Mouse (Mus musculus) cerebellum, adult 2 months (tissue): ENCODE results near the gene E130116L18Rik.

Source experiments
- CTCF ChIP-seq: fragments of 200-500 bp; IDR thresholded peaks from 2 replicates; pipeline ENCODE4 v1.5.1; 2011; ENCODE audit warnings: low read depth, mild to moderate bottlenecking, control low read depth, low read length, moderate library complexity, borderline replicate concordance; ENCODE audit not compliant: insufficient read depth
- POLR2A ChIP-seq: fragments of 200-500 bp; IDR thresholded peaks from 2 replicates; pipeline ENCODE4 v1.6.1; 2011; ENCODE audit warnings: low read length, control low read depth, borderline replicate concordance; ENCODE audit not compliant: insufficient read depth

DNA sequence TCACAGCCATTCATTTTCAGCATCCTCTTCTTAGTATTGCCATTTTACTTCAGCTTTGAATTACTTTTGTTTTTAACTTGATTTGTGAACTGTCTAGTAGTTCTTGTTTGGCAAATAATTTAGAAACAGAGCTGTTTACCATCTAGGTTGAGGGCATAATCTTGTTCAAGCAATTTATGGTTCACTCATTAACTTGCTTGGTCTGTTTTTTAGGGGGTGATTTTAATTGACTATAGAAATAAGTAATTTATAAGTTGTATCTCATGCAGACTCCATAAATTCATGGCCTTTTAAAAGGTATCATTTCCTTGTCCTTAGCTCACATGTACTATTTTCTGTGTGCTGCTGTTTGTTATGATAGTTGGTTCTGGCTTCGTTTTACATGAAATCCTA, 23.5 kb upstream of the E130116L18Rik start:
- TF ChIP-seq CTCF, result no peak
- TF ChIP-seq POLR2A, result no peak
